Mouse (Mus musculus): Measurements from ENCODE around the gene Pdlim4. TPM values are rescaled to one million over a fixed set of nuclear protein-coding genes. Genes with fewer than 3 reads are reported as not detected.

Gene Pdlim4
- 63.7 and 65.9 TPM in 2 replicates for polyA plus RNA-seq (2015; fragmentation: Nextera tagmentation; extraction: Ambion mirVana)

DNA sequence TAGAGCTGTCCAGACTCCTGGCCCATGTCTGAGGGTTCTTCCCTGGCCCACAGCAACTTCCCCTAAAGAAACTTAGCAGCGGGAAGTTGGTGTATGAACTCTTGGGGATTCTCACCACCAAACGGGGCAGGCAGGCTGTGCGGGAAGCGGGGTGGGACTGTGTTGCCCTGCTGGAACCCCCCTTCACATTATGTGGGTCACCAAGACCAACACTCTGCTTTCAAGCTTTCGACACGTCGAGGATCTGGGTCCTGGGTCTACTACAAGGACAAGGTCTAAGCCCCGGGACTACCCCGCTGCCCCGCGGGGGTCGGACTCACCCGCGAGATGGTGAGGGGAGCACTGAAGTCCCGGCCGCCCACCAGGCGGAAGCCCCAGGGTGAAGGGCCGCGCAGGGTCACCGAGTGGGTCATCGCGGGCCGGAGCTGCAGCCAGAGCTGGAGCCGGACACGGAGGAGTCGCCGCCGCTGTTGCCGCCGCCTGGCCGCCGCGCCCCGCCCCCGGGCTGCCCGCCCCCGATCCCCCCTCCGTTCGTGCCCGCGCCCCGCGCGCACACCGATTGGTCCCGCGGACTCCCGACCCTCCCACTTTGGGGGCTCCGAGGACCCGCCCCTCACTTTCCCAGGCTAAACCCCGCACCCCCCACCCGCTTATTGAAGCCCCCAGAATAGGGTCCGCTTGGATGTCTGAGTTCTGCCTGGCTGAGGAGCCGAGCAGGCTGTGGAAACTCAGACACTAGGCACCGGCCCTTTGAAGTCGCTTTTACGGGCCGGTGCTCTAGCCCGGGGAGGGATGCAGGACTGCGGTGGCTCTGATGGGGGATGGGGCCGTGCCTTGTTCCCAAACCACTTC lies at the start of gene Pdlim4:
Gene Pdlim4, minus strand, starts transcription at position 495 of the 852 bp plus-strand sequence.
- Histone ChIP-seq H3K27ac (ENCODE audit: low read length) (peak within 1 kb of the TSS; percentile 80), H3K27me3 (ENCODE audit: control insufficient read depth, insufficient read depth, low read length) (no peaks in the 10 kb centered on the region), H3K4me1 (ENCODE audit: control insufficient read depth, insufficient read depth, low read length) (peaks cover 50% of the 10 kb centered on the region), H3K9ac (ENCODE audit: low read length) (peak within 1 kb of the TSS; percentile 82), H3K4me3 (replicated peaks; ENCODE audit: low read length) (peak within 1 kb of the TSS; percentile 64), H3K9me3 (replicated peaks; ENCODE audit: control insufficient read depth, low read length) (no peaks in the 10 kb centered on the region), H3K4me2 (ENCODE audit: low read depth, low read length) (peak within 1 kb of the TSS; percentile 72), H3K36me3 (ENCODE audit: control insufficient read depth, insufficient read depth, low read length) (no peaks in the 10 kb centered on the region)
- peak; percentile 61 for ATAC-seq (ENCODE audit: insufficient read depth, low FRiP score)
- WGBS: 2% methylated on average over 51 of the region's 61 CpGs

DNA sequence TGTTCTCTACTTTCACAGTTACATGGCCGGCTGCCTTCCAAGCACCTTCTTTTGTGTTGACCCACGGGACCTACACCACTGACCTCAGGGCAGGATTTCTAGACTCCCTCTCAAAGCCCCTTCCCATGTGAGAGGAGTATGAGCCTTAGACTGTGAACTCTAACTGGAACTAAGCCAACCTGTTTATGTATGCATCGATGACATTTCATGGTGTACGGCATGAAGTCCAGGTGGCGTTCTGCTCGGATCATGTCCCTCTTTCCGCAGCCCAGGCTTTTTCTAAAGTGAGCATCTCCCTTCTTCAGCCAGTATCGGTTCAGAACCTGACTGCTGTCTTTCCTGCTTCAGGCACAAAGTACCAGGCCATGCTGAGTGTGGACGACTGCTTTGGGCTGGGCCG lies 48.3 kb upstream of the Pdlim4 start:
- Histone ChIP-seq H3K36me3 (ENCODE audit: control insufficient read depth, insufficient read depth, low read length) (peaks cover 4% of the 10 kb centered on the region; the same call in 1 of the 2 replicates), H3K4me3 (replicated peaks; ENCODE audit: low read length) (no peak overlapping the region), H3K9me3 (replicated peaks; ENCODE audit: control insufficient read depth, low read length) (no peaks in the 10 kb centered on the region), H3K4me2 (ENCODE audit: low read depth, low read length) (no peak overlapping the region), H3K27ac (ENCODE audit: low read length) (no peak overlapping the region), H3K9ac (ENCODE audit: low read length) (no peak overlapping the region), H3K4me1 (ENCODE audit: control insufficient read depth, insufficient read depth, low read length) (peaks cover 21% of the 10 kb centered on the region), H3K27me3 (ENCODE audit: control insufficient read depth, insufficient read depth, low read length) (no peaks in the 10 kb centered on the region)
- WGBS: 89% methylated on average over 10 of the region's 10 CpGs
- no peak for ATAC-seq (ENCODE audit: insufficient read depth, low FRiP score)

DNA sequence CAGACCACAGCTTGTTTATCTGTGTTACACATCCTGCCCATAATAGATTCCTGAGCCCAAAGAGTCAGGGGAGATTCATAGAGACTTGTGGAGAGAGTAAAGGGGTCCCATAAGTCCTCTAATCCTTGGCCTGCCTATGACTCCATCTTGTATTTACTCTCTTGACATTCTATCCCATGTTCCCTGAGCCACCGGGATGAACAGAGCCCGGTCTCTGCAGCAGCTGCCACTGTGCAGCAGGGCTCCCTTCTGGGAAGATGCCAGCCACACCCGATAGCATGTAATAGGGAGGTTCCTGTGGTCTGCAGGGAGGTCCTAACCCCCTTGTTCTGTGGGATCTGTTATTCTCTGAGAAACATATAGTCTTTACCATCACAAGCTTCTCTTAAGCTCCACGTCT lies 47.6 kb upstream of the Pdlim4 start:
- Histone ChIP-seq H3K4me3 (replicated peaks; ENCODE audit: low read length) (no peak overlapping the region), H3K9ac (ENCODE audit: low read length) (no peak overlapping the region), H3K27me3 (ENCODE audit: control insufficient read depth, insufficient read depth, low read length) (no peaks in the 10 kb centered on the region), H3K9me3 (replicated peaks; ENCODE audit: control insufficient read depth, low read length) (no peaks in the 10 kb centered on the region), H3K4me1 (ENCODE audit: control insufficient read depth, insufficient read depth, low read length) (peaks cover 23% of the 10 kb centered on the region), H3K27ac (ENCODE audit: low read length) (no peak overlapping the region), H3K36me3 (ENCODE audit: control insufficient read depth, insufficient read depth, low read length) (peaks cover 4% of the 10 kb centered on the region; the same call in 1 of the 2 replicates), H3K4me2 (ENCODE audit: low read depth, low read length) (no peak overlapping the region)
- no peak for ATAC-seq (ENCODE audit: insufficient read depth, low FRiP score)
- 68% methylated on average over 4 of the region's 4 CpGs for WGBS

DNA sequence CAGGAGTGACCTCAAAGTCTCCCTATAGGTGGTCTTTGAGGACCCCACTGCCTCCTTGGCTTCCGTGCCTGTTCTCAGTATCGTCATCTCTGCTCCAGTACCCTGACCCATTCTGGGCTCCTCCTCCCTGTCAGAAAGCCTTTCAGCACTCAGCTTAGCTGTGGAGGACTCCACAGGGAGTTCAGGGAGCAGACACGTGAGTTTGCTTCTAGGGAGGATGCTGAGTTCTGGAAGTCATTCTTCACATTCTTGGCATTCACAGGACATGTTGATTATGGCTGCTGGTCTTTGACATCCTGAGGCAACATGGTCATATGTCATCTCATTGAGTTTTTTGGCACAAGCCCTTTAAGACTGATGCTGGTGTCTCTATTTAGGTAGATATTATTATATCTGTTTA lies 47.1 kb upstream of the Pdlim4 start:
- Histone ChIP-seq H3K27me3 (ENCODE audit: control insufficient read depth, insufficient read depth, low read length) (no peaks in the 10 kb centered on the region), H3K4me2 (ENCODE audit: low read depth, low read length) (no peak overlapping the region), H3K9ac (ENCODE audit: low read length) (no peak overlapping the region), H3K9me3 (replicated peaks; ENCODE audit: control insufficient read depth, low read length) (no peaks in the 10 kb centered on the region), H3K27ac (ENCODE audit: low read length) (no peak overlapping the region), H3K4me1 (ENCODE audit: control insufficient read depth, insufficient read depth, low read length) (peaks cover 23% of the 10 kb centered on the region), H3K4me3 (replicated peaks; ENCODE audit: low read length) (no peak overlapping the region), H3K36me3 (ENCODE audit: control insufficient read depth, insufficient read depth, low read length) (peaks cover 4% of the 10 kb centered on the region; the same call in 1 of the 2 replicates)
- no peak for ATAC-seq (ENCODE audit: insufficient read depth, low FRiP score)
- 54% methylated on average over 3 of the region's 3 CpGs for WGBS

DNA sequence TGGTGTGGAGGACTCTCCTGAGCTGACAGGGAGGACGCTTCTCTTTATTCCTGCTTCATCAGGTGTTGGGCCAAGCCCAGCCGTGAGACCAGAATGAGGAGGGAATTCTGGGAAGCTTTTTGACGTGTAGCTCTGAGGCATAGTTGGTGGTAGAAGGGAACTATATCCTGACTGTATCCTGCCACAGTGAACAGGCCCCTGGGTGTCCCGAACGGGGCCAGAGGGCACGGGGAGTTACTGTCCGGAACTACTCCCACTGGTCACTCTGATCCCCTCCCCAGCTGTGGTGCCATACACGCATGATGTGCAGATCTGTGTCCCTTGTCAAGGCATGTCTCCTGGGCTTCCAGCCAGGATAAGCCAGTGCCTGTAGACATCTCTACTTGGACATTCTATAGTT lies 46.5 kb upstream of the Pdlim4 start:
- ATAC-seq (ENCODE audit: insufficient read depth, low FRiP score): no peak
- H3K36me3 ChIP-seq (ENCODE audit: control insufficient read depth, insufficient read depth, low read length): peaks cover 4% of the 10 kb centered on the region; the same call in 1 of the 2 replicates
- peaks cover 24% of the 10 kb centered on the region for H3K4me1 ChIP-seq (ENCODE audit: control insufficient read depth, insufficient read depth, low read length)
- no peak overlapping the region for H3K27ac ChIP-seq (ENCODE audit: low read length)
- H3K9ac ChIP-seq (ENCODE audit: low read length): no peak overlapping the region
- no peaks in the 10 kb centered on the region for H3K9me3 ChIP-seq (replicated peaks; ENCODE audit: control insufficient read depth, low read length)
- 83% methylated on average over 8 of the region's 8 CpGs for WGBS
- no peak overlapping the region for H3K4me2 ChIP-seq (ENCODE audit: low read depth, low read length)
- no peak overlapping the region for H3K4me3 ChIP-seq (replicated peaks; ENCODE audit: low read length)
- no peaks in the 10 kb centered on the region for H3K27me3 ChIP-seq (ENCODE audit: control insufficient read depth, insufficient read depth, low read length)

- ATAC-seq (ENCODE audit: insufficient read depth, low FRiP score): no peak
- WGBS: 95% methylated on average over 3 of the region's 3 CpGs
- Histone ChIP-seq H3K9me3 (replicated peaks; ENCODE audit: control insufficient read depth, low read length) (no peaks in the 10 kb centered on the region), H3K4me3 (replicated peaks; ENCODE audit: low read length) (no peak overlapping the region), H3K9ac (ENCODE audit: low read length) (no peak overlapping the region), H3K4me2 (ENCODE audit: low read depth, low read length) (no peak overlapping the region), H3K4me1 (ENCODE audit: control insufficient read depth, insufficient read depth, low read length) (peaks cover 27% of the 10 kb centered on the region), H3K36me3 (ENCODE audit: control insufficient read depth, insufficient read depth, low read length) (peaks cover 4% of the 10 kb centered on the region; the same call in 1 of the 2 replicates), H3K27ac (ENCODE audit: low read length) (no peak overlapping the region), H3K27me3 (ENCODE audit: control insufficient read depth, insufficient read depth, low read length) (no peaks in the 10 kb centered on the region)
Observed at GRCm38 (mm10) chr11:54114746-54115145, 45.9 kb upstream of the Pdlim4 start.

- no peaks in the 10 kb centered on the region for H3K9me3 ChIP-seq (replicated peaks; ENCODE audit: control insufficient read depth, low read length)
- H3K27ac ChIP-seq (ENCODE audit: low read length): peak overlapping the region; percentile 97
- ATAC-seq (ENCODE audit: insufficient read depth, low FRiP score): peak; percentile 15; the same call in 1 of the 2 replicates
- H3K4me2 ChIP-seq (ENCODE audit: low read depth, low read length): peak overlapping the region; percentile 47
- H3K4me3 ChIP-seq (replicated peaks; ENCODE audit: low read length): peak overlapping the region; percentile 19
- H3K36me3 ChIP-seq (ENCODE audit: control insufficient read depth, insufficient read depth, low read length): 0 out of 2 replicates have a peak, but pooled peaks cover 4% of the 10 kb centered on the region
- 18% methylated on average over 4 of the region's 4 CpGs for WGBS
- no peaks in the 10 kb centered on the region for H3K27me3 ChIP-seq (ENCODE audit: control insufficient read depth, insufficient read depth, low read length)
- H3K9ac ChIP-seq (ENCODE audit: low read length): peak overlapping the region; percentile 67
- H3K4me1 ChIP-seq (ENCODE audit: control insufficient read depth, insufficient read depth, low read length): peaks cover 36% of the 10 kb centered on the region
Observed at GRCm38 (mm10) chr11:54113352-54113751, 44.5 kb upstream of the Pdlim4 start.

- Histone ChIP-seq H3K4me3 (replicated peaks; ENCODE audit: low read length) (peak overlapping the region; percentile 19), H3K36me3 (ENCODE audit: control insufficient read depth, insufficient read depth, low read length) (0 out of 2 replicates have a peak, but pooled peaks cover 4% of the 10 kb centered on the region), H3K9me3 (replicated peaks; ENCODE audit: control insufficient read depth, low read length) (no peaks in the 10 kb centered on the region), H3K27ac (ENCODE audit: low read length) (peak overlapping the region; percentile 97), H3K9ac (ENCODE audit: low read length) (peak overlapping the region; percentile 67), H3K4me1 (ENCODE audit: control insufficient read depth, insufficient read depth, low read length) (peaks cover 40% of the 10 kb centered on the region), H3K4me2 (ENCODE audit: low read depth, low read length) (peak overlapping the region; percentile 47), H3K27me3 (ENCODE audit: control insufficient read depth, insufficient read depth, low read length) (no peaks in the 10 kb centered on the region)
- peak; percentile 98 for ATAC-seq (ENCODE audit: insufficient read depth, low FRiP score)
- 2% methylated on average over 10 of the region's 10 CpGs for WGBS
Observed at GRCm38 (mm10) chr11:54112920-54113319, 44.1 kb upstream of the Pdlim4 start.

DNA sequence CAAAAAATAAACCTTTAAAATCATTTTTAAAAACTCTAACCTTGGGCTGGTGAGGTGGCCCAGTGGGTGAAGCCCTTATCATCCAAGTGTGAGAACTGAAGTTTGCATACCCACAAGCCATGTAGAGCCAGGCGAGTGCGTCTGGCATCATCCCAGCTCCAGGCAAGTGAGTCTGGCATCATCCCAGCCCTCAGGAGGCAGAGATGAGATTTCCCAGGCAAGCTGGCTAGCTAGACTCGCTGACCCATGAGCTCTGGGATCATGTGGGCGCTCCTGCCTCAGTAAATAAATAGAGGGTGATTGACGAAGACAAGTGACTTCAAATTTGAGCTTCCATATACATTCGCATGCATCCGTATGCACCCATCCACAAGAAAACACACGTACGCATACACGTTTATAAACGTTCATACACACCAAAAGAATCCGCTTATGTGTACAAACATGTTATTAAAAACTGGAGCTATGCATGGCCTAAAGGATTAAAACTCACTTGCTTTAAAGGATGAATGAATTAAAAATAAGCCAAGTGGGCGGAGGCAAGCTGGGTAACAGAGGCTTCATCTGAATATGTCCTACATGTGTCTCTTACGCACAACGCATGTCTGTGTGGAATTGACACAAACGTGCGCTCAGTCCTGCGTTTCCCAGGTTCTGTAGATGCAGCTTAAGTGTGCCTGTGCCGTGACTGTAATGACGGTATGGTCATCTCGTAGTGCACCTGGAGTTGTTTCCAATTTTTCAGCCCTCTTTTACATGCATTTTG lies 43.3 kb upstream of the Pdlim4 start:
- Histone ChIP-seq H3K4me2 (ENCODE audit: low read depth, low read length) (peak overlapping the region; percentile 47; the same call in 1 of the 2 replicates), H3K36me3 (ENCODE audit: control insufficient read depth, insufficient read depth, low read length) (no peaks in the 10 kb centered on the region), H3K4me1 (ENCODE audit: control insufficient read depth, insufficient read depth, low read length) (peaks cover 40% of the 10 kb centered on the region), H3K4me3 (replicated peaks; ENCODE audit: low read length) (no peak overlapping the region), H3K27me3 (ENCODE audit: control insufficient read depth, insufficient read depth, low read length) (no peaks in the 10 kb centered on the region), H3K9ac (ENCODE audit: low read length) (peak overlapping the region; percentile 36), H3K27ac (ENCODE audit: low read length) (peak overlapping the region; percentile 97), H3K9me3 (replicated peaks; ENCODE audit: control insufficient read depth, low read length) (no peaks in the 10 kb centered on the region)
- WGBS: 70% methylated on average over 21 of the region's 21 CpGs
- no peak for ATAC-seq (ENCODE audit: insufficient read depth, low FRiP score)
